Mouse (Mus musculus) hindbrain, embryonic 16.5 days (tissue): ENCODE measurements at regions not wholly inside any gene's neighbourhood (a gene's known extent, or its start where the extent isn't known, plus 50 kb on each side); places are given as distances from the start of the nearest gene placed in this dataset.
A peak's percentile ranks its signal among the peaks of the same experiment; 100 is the strongest.

Source experiments
- ATAC-seq: fragments of 200-750 bp; cut with Nextera tagmentation; 2 replicates; pipeline ENCODE4 v1.8.0; 2017; ENCODE audit warnings: moderate TSS enrichment, moderate library complexity
- H3K27ac ChIP-seq: fragments of 300-500 bp; sonication (generic); 2 replicates; pipeline ENCODE4 v1.5.1; 2014; ENCODE audit warnings: low read depth, mild to moderate bottlenecking, control low read depth, low read length, moderate library complexity
- H3K27me3 ChIP-seq: fragments of 300-500 bp; sonication (generic); replicated peaks from 2 replicates; pipeline ENCODE4 v1.6.1; 2014; ENCODE audit warnings: low read length; ENCODE audit not compliant: control insufficient read depth, insufficient read depth
- H3K36me3 ChIP-seq: fragments of 300-500 bp; sonication (generic); 2 replicates; pipeline ENCODE4 v1.6.1; 2014; ENCODE audit warnings: mild to moderate bottlenecking, low read length, moderate library complexity, mixed read lengths; ENCODE audit not compliant: control insufficient read depth, insufficient read depth
- H3K4me1 ChIP-seq: fragments of 300-500 bp; sonication (generic); 2 replicates; pipeline ENCODE4 v1.6.1; 2014; ENCODE audit warnings: low read depth, low read length; ENCODE audit not compliant: control insufficient read depth, insufficient read depth
- H3K4me2 ChIP-seq: fragments of 300-500 bp; sonication (generic); 2 replicates; pipeline ENCODE4 v1.6.1; 2014; ENCODE audit warnings: mild to moderate bottlenecking, low read length, control low read depth, moderate library complexity
- H3K4me3 ChIP-seq: fragments of 300-500 bp; sonication (generic); 2 replicates; pipeline ENCODE4 v1.5.1; 2014; ENCODE audit warnings: mild to moderate bottlenecking, low read length, control low read depth, moderate library complexity
- H3K9ac ChIP-seq: fragments of 300-500 bp; sonication (generic); 2 replicates; pipeline ENCODE4 v1.6.1; 2014; ENCODE audit warnings: low read depth, mild to moderate bottlenecking, control low read depth, low read length, moderate library complexity
- H3K9me3 ChIP-seq: fragments of 300-500 bp; sonication (generic); 2 replicates; pipeline ENCODE4 v1.6.1; 2014; ENCODE audit warnings: mild to moderate bottlenecking, low read length, moderate library complexity; ENCODE audit not compliant: control insufficient read depth
- WGBS: fragments of 180-500 bp; shearing (Covaris S2); extraction: QIAGEN DNeasy Blood & Tissue Kit; methylation state at CpG from one replicate; pipeline ENCODE4 v1.1.7; 2014; 5-methylcytosine and 5-hydroxymethylcytosine counted together

DNA sequence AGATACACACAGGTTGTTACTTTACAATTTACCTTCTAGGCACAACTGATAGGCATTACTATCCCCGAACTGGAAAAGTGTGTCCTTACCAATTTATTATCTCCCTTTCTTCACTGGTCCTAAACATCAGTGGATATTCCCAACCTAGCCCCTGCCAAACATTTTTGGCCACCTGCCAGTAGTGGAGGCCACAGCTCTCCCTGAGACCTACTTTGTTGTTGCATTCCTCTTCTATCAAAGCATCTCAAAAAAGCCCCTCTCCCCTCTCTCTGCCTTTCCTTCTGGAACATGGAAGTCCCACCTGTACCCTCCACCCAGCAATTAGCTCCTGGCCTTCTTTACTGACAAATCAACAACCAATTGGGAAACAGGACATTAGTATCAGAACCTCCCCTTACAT is 282.2 kb downstream of the Rnf152 start:
- no peak overlapping the region for H3K4me2 ChIP-seq
- H3K4me3 ChIP-seq, result no peak overlapping the region
- no peaks in the 10 kb centered on the region for H3K27me3 ChIP-seq
- 79% methylated on average over 1 of the region's 1 CpGs for WGBS
- H3K36me3 ChIP-seq, result no peaks in the 10 kb centered on the region
- no peaks in the 10 kb centered on the region for H3K9me3 ChIP-seq
- H3K4me1 ChIP-seq, result no peaks in the 10 kb centered on the region
- ATAC-seq, result no peak
- H3K9ac ChIP-seq, result no peak overlapping the region
- H3K27ac ChIP-seq, result no peak overlapping the region

DNA sequence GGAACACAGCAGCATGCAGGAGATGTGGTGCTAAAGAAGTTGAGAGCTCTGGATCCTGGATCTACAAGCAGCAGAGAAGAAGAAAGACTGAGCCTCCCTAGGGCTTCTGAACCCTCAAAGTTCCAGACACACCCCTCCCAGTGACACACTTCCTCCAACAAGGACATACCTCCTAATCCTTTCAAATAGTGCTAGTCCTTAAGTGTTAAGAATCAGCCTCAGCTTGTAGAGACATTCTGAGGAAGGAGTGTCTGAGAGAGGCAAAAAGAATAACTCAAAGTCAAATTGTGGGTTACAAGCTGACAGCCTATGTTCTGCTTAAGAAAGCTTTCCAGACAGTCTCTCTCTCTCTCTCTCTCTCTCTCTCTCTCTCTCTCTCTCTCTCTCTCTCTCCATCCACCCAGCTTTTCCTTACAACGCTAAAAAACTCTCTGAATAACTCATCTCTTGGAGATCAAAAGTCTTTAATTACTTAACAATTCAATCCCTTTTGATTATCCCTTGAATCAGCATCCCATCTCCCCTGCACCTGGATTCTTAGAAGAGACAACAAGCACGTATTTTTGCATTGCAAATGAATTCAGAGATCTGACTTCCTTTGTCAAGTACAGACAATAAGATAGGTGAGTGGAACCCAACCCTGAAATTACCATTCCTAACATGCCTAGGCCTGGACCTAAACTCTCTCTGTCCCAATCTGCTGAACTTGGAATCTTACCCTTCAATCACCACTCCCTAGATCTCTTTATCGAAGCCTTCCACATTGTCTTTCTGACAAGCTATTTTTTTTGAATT is 285.7 kb downstream of the Rnf152 start:
- no peak overlapping the region for H3K9ac ChIP-seq
- H3K4me2 ChIP-seq, result no peak overlapping the region
- 54% methylated on average over 3 of the region's 3 CpGs for WGBS
- H3K27ac ChIP-seq, result no peak overlapping the region
- H3K9me3 ChIP-seq, result no peaks in the 10 kb centered on the region
- no peak for ATAC-seq
- no peaks in the 10 kb centered on the region for H3K4me1 ChIP-seq
- H3K27me3 ChIP-seq, result no peaks in the 10 kb centered on the region
- H3K4me3 ChIP-seq, result no peak overlapping the region
- H3K36me3 ChIP-seq, result no peaks in the 10 kb centered on the region

DNA sequence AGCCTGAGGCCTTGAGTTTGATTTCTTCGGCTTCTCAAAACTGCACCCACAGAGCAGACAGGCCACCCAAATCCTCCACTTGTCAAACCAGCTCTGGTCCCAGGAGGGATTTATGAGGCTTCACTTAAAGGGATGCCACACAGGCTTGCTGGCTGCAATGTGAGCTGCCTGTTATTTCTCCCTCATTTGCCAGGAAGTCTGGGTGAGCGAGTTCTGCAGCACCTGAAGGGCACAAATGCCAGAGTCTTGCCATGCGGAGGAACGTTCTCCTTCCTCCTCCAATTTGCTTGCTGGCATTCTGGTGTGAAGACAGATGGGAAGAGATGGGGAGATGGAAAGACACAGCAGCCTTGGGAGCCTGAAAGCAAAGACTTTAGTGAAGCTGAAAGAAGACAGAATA is 288.6 kb downstream of the Rnf152 start:
- Histone ChIP-seq H3K9ac (no peak overlapping the region), H3K27ac (peak overlapping the region; percentile 12; the same call in 1 of the 2 replicates), H3K4me2 (no peak overlapping the region), H3K36me3 (no peaks in the 10 kb centered on the region), H3K4me3 (no peak overlapping the region), H3K9me3 (no peaks in the 10 kb centered on the region), H3K27me3 (no peaks in the 10 kb centered on the region), H3K4me1 (no peaks in the 10 kb centered on the region)
- ATAC-seq, result peak; percentile 9; the same call in 1 of the 2 replicates
- WGBS, result 55% methylated on average over 4 of the region's 4 CpGs

DNA sequence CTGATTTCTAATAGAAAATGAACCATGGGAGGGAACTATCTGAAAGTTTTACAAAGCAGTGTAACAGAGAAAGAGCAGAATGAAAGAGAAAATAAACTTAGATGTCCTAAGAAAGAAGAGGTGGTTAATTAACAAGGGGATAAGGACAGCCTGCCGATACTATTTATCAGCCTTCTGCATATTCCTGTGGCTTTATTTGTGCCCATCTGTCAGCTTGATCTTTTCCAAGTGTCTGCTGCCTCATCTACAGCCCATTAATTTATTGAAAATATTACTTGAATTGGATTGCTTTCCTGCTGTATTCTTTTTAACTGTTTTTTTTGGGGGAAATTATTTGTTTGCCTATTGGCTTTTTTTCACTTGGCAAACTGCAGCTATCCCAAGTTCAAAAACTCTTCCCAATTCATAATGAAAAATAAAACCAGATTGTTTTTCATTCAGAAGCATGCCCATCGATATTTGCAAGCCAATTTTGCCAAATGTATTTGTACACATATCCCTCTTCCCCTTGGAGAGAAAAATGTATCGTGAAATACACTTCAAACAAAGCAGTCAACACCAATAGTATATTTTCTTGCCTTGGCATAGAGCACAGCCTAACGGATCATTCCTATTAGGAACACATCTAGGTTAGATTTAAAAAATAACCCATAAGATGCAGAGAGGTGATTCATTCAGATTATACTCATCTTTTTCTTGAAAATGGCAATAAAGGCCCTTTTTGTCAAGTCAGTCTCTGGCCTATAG is 289.3 kb downstream of the Rnf152 start:
- Histone ChIP-seq H3K4me3 (no peak overlapping the region), H3K4me1 (no peaks in the 10 kb centered on the region), H3K27ac (no peak overlapping the region), H3K36me3 (no peaks in the 10 kb centered on the region), H3K4me2 (no peak overlapping the region), H3K9me3 (no peaks in the 10 kb centered on the region), H3K9ac (no peak overlapping the region), H3K27me3 (no peaks in the 10 kb centered on the region)
- no peak for ATAC-seq
- WGBS, result 70% methylated on average over 4 of the region's 4 CpGs

DNA sequence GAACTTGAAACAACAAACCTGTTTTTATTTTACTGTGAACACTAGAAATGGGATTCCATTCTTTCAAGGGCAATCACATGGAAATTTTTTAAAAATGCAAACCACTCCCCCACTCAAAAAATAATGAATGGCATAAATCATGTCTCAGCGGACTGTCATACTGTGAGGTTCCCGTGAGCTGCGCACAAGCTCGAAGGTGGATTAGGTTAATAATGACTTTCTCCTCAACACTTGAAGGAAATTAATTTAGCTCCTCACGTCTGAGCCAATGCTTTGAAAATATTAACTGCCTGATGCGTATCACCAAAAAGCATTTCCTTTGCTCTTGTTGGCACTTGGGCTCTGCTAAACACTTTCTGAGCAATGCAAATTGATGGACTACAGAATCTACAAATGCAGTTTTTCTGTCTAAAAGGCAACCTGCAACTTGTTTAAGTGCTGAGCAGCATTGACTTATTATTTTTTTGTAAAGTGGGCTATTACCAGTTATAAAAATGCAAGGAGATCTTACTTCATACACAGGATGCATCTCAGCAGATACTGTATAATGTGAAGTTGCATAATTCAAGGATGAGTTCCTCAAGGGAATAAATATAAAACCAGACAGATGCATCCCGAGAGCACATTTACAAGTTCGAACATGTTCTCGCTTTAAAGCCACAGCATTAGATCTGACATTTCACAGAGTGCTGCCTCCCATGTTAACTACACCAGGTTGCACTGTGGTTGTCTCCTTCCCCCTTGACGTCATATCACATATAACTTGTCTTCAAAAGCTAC is 282.4 kb downstream of the Cdh20 start:
- 59% methylated on average over 10 of the region's 10 CpGs for WGBS
- ATAC-seq, result peak; percentile 80
- Histone ChIP-seq H3K4me2 (no peak overlapping the region), H3K9ac (no peak overlapping the region), H3K9me3 (no peaks in the 10 kb centered on the region), H3K4me1 (no peaks in the 10 kb centered on the region), H3K36me3 (no peaks in the 10 kb centered on the region), H3K27ac (no peak overlapping the region), H3K27me3 (no peaks in the 10 kb centered on the region), H3K4me3 (no peak overlapping the region)
